Mouse (Mus musculus) bone marrow, adult 2 months (tissue): ENCODE data around the gene Ly6g6f. TPM values are rescaled to one million over a fixed set of nuclear protein-coding genes. Genes with fewer than 3 reads are reported as not detected.
"Not testable (repeated sequence)": the region's sequence is repeated elsewhere in the genome, so short reads cannot be mapped to it uniquely, and the experiment has no call there.

Source experiments
- H3K27ac ChIP-seq: fragments of 200-500 bp; 2 replicates; pipeline ENCODE4 v1.5.1; 2012; ENCODE audit warnings: low read depth, mild to moderate bottlenecking, control low read depth, inconsistent platforms, low read length; ENCODE audit not compliant: control insufficient read depth, poor library complexity, insufficient read depth
- H3K4me1 ChIP-seq: fragments of 200-500 bp; 2 replicates; pipeline ENCODE4 v1.6.1; 2011; ENCODE audit warnings: low read length; ENCODE audit not compliant: control insufficient read depth, insufficient read depth
- H3K4me3 ChIP-seq: fragments of 200-500 bp; replicated peaks from 2 replicates; pipeline ENCODE3; 2011; ENCODE audit warnings: mild to moderate bottlenecking, low read depth, low read length, control low read depth; ENCODE audit not compliant: control insufficient read depth
- CTCF ChIP-seq: fragments of 200-500 bp; IDR thresholded peaks from 2 replicates; pipeline ENCODE4 v1.5.1; 2011; ENCODE audit warnings: low read length, control low read depth; ENCODE audit not compliant: control insufficient read depth, insufficient read depth
- POLR2A ChIP-seq: fragments of 200-500 bp; IDR thresholded peaks from 2 replicates; pipeline ENCODE4 v1.6.1; 2011; ENCODE audit warnings: low read depth, mild to moderate bottlenecking, control low read depth, low read length, borderline replicate concordance; ENCODE audit not compliant: control insufficient read depth
- WGBS: fragments of 180-500 bp; shearing (Covaris S2); methylation state at CpG from one replicate; pipeline ENCODE4 v1.1.7; 2018; 5-methylcytosine and 5-hydroxymethylcytosine counted together
- polyA plus RNA-seq: library from polyadenylated mRNA; stranded (reverse); fragments of >200 nt; gene quantifications from 2 replicates; pipeline ENCODE4 v1.2.4, GENCODE M21; 2011; ENCODE audit warnings: low replicate concordance; ENCODE audit not compliant: missing spikeins, insufficient read depth, insufficient read length

The Ly6g6f gene
- polyA plus RNA-seq, 1 experiment: 53.1 TPM

DNA sequence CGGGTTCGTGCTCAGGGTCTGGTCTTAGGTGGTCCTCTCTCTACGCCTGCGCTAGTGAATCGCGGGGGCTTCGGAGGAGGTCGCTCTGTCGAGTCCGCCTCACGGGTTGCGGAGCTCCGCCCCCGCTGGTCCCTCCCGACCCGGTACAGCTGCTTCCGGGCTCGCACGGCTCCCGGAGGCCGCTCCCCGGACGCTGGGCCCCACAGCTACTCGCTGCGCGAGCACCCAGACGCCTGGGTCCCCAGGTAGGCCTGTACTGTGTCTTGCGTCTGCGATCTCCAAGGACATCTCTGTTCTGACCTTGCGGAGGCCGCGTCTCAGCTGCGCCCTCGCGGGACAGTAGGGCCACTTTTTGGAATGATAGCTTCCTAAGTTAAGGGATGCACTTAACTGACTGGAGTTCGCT, 40.8 kb upstream of the Ly6g6f start, which contains the start of gene D17H6S53E:
D17H6S53E (plus strand) TSS at position 168 of the 406 bp plus-strand sequence.
- peak within 1 kb of the TSS; percentile 88 for H3K4me3 ChIP-seq
- peaks cover 2% of the 10 kb centered on the region; the same call in 1 of the 2 replicates for H3K4me1 ChIP-seq
- peak within 1 kb of the TSS; percentile 89 for H3K27ac ChIP-seq
- no peak for TF ChIP-seq CTCF
- peak; percentile 81; the same call in 1 of the 2 replicates for TF ChIP-seq POLR2A
- WGBS: under 1% methylated on average over 36 of the region's 36 CpGs

- H3K4me1 ChIP-seq: peaks cover 2% of the 10 kb centered on the region; the same call in 1 of the 2 replicates
- TF ChIP-seq CTCF (no peak), POLR2A (no peak)
- H3K27ac ChIP-seq: peak overlapping the region; percentile 5
Measured at GRCm38 (mm10) chr17:35125578-35125977, 40.2 kb upstream of the Ly6g6f start.

DNA sequence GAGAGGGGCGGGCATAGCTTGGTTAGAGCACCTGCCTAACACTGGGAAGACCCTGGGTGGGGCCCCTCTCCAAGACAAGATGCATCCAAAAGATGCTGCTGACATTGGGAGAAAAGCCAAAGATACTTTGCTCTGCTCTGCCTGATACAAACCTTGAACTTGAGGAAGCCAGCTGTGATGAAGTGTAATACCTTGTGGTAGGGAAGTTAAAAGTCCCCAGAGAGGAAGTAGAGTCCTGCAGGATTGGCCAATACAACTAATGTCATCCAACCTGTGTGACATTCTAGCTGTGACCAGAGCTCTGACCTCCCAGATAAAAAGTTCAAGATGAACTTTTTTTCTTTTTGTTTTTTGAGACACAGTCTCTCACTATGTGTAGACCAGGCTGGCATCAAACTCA, 39.7 kb upstream of the Ly6g6f start:
- 78% methylated on average over 1 of the region's 1 CpGs for WGBS
- TF ChIP-seq POLR2A: no peak
- TF ChIP-seq CTCF: no peak
- peaks cover 3% of the 10 kb centered on the region; the same call in 1 of the 2 replicates for H3K4me1 ChIP-seq
- H3K4me3 ChIP-seq: no peak overlapping the region
- peak overlapping the region; percentile 50 for H3K27ac ChIP-seq

More at GRCm38 (mm10) chr17:35125578-35125977, 40.2 kb upstream of the Ly6g6f start:
- 44% methylated on average over 6 of the region's 6 CpGs for WGBS
- no peak overlapping the region for H3K4me3 ChIP-seq

GRCm38 (mm10) chr17:35124261-35124896, 39.0 kb upstream of the Ly6g6f start:
- peak overlapping the region; percentile 50 for H3K27ac ChIP-seq
- not testable (repeated sequence) for H3K4me3 ChIP-seq, H3K4me1 ChIP-seq
- WGBS: 89% methylated on average over 12 of the region's 12 CpGs

- not testable (repeated sequence) for H3K27ac ChIP-seq, H3K4me3 ChIP-seq, H3K4me1 ChIP-seq
- WGBS: 91% methylated on average over 9 of the region's 9 CpGs
Measured at GRCm38 (mm10) chr17:35123287-35123686, 37.9 kb upstream of the Ly6g6f start.

GRCm38 (mm10) chr17:35121871-35122303, 36.5 kb upstream of the Ly6g6f start, which contains the start of gene Csnk2b:
Gene Csnk2b (minus strand): TSS chr17:35122053.
- WGBS: under 1% methylated on average over 19 of the region's 19 CpGs
- Histone ChIP-seq H3K4me3 (peak within 1 kb of the TSS; percentile 91), H3K4me1 (peaks cover 3% of the 10 kb centered on the region; the same call in 1 of the 2 replicates), H3K27ac (peak within 1 kb of the TSS; percentile 79)
- TF ChIP-seq CTCF (no peak), POLR2A (no peak)

DNA sequence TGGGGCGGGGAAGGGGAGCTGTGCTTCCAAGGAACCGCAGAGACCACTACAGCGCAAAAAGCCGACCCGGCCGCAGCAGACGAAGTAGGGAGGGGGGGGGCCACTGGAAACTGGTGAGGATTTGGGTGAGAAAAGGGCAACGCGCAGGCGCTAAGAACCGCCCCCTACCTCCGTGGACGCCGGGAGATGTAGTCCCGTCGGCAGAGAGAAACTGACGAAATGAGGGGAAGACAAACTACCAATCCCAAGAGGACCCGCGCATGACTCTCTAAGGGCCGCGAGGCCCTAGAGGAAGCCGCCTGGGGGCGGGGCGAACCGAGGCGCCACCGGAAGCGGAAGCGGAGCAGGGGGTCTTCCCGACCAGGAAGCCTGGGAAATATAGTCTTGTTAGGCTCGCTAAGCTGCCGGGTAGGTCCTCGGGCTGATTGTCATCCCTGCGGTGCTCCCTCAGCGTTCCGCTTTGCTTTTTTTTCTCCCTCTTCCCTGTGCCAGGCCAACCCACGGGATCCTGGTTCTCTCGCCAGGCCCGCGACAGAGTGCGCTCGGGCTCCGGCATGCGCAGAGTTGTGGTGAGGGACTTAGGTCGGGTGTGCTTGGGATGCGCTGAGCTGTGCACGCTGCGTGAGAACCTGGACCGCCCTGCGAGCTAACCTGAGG, 35.9 kb upstream of the Ly6g6f start, which contains the start of gene Gpank1:
Gpank1 (plus strand) TSS at position 313 of the 657 bp plus-strand sequence.
- Histone ChIP-seq H3K4me3 (peak within 1 kb of the TSS; percentile 91), H3K4me1 (peaks cover 3% of the 10 kb centered on the region; the same call in 1 of the 2 replicates), H3K27ac (peak within 1 kb of the TSS; percentile 79)
- WGBS: under 1% methylated on average over 50 of the region's 50 CpGs
- TF ChIP-seq CTCF: no peak
- peak; percentile 66; the same call in 1 of the 2 replicates for TF ChIP-seq POLR2A

- TF ChIP-seq CTCF: no peak
- no peak for TF ChIP-seq POLR2A
- Histone ChIP-seq H3K27ac (peak overlapping the region; percentile 64), H3K4me1 (peaks cover 3% of the 10 kb centered on the region; the same call in 1 of the 2 replicates), H3K4me3 (peak overlapping the region; percentile 87)
- WGBS: under 1% methylated on average over 33 of the region's 33 CpGs
Measured at GRCm38 (mm10) chr17:35120745-35121142, 35.3 kb upstream of the Ly6g6f start.
